Mouse (Mus musculus) heart, adult 2 months (tissue): ENCODE measurements around the gene Bpifa6.

ENCODE experiments used
- CTCF ChIP-seq: fragments of 200-600 bp; IDR thresholded peaks from 2 replicates; pipeline ENCODE4 v1.8.1; 2022; ENCODE audit warnings: antibody characterized with exemption, mild to moderate bottlenecking, moderate library complexity
- POLR2A ChIP-seq: fragments of 200-500 bp; IDR thresholded peaks from 2 replicates; pipeline ENCODE4 v1.6.1; 2011; ENCODE audit warnings: mild to moderate bottlenecking, low read depth, low read length, control low read depth; ENCODE audit not compliant: insufficient read depth

GRCm38 (mm10) chr2:153944567-153944966 is 30.2 kb upstream of the Bpifa6 start:
- TF ChIP-seq CTCF (no peak), POLR2A (no peak)
